9 mouse cellular contexts compared by ENCODE assay signal in the genomic region with DNA sequence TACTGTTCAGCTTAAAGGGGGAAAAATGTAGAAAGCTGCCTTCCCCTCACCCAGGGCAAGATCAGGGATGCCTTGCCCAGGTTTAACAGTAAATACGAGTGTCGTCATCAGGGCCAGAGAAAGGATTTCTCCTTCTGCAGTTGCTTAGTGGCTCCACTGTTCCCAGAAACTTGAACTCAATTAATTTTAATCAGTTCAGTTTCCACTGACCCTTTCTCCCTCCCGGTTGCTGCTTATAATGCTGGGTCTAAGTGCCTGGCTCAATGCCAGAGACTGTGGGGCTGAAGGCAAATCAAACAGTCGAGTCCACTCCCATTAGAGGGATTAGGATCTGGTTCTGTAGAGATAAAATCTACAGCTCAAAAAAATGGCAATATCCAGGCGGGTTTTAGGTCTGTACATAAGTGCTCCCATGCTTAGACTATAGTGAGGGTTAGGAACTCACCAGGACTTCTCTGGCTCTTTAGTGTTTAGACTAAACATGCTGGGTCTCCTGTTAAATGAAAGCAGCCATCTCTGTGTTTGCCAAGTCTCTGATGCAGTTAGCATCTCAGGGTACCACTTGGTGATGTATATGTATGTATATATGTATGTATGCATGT.
DNase-seq lines count a peak whose midpoint lies in the region; ATAC-seq lines count a peak whose summit lies in the region.
"Had no signal": no experiment of that assay in that cellular context is flagged by ENCODE, and none has a peak within 500 bp of the region (broad histone marks: within the 10 kb centered on the region; RNA-seq: fewer than 3 reads in every experiment).

No protein-coding gene starts in this region.

- H3K27me3 ChIP-seq in hindbrain, embryonic 14.5 days (ENCODE audit: control insufficient read depth, insufficient read depth, low read length): no peaks in the 10 kb centered on the region
- no peaks in the 10 kb centered on the region for H3K27me3 ChIP-seq in limb, embryonic 13.5 days

- 36% methylated on average over 5 of the region's 5 CpGs for WGBS in hindbrain, embryonic 14.5 days
- 19% methylated on average over 5 of the region's 5 CpGs for WGBS in limb, embryonic 13.5 days

- H3K4me2 ChIP-seq in hindbrain, embryonic 14.5 days (replicated peaks): no peak overlapping the region
- no peak overlapping the region for H3K4me2 ChIP-seq in limb, embryonic 13.5 days (replicated peaks)

- H3K9ac ChIP-seq in hindbrain, embryonic 14.5 days: peak overlapping the region; percentile 10; the same call in 1 of the 2 replicates
- no peak overlapping the region for H3K9ac ChIP-seq in limb, embryonic 13.5 days

- peak; percentile 50 to 61 for DNase-seq in right cerebral cortex, postnatal 10 days (ENCODE audit: low spot score in 2 of 2)
- DNase-seq in right cerebral cortex, adult 18-20 months: no peak
- peak; percentile 59 for DNase-seq in hindbrain, embryonic 14.5 days (ENCODE audit: low spot score)
- no peak for DNase-seq in thymus, adult 18-20 months
- DNase-seq in cerebellum, adult 11-12 months: no peak
- DNase-seq in testis, postnatal 10 days (ENCODE audit: low spot score): no peak
- DNase-seq: cerebellum, adult 8-10 months; heart, adult 18-20 months had no signal

- H3K4me3 ChIP-seq in hindbrain, embryonic 14.5 days (replicated peaks; ENCODE audit: low read length): no peak overlapping the region
- no peak overlapping the region for H3K4me3 ChIP-seq in limb, embryonic 13.5 days

- peak overlapping the region; percentile 49; the same call in 1 of the 2 replicates for H3K27ac ChIP-seq in hindbrain, embryonic 14.5 days
- peak overlapping the region; percentile 16; the same call in 1 of the 2 replicates for H3K27ac ChIP-seq in limb, embryonic 13.5 days

- H3K9me3 ChIP-seq in hindbrain, embryonic 14.5 days (ENCODE audit: control insufficient read depth, low read length): no peaks in the 10 kb centered on the region
- H3K9me3 ChIP-seq in limb, embryonic 13.5 days: no peaks in the 10 kb centered on the region

- ATAC-seq in hindbrain, embryonic 14.5 days (ENCODE audit: low FRiP score): 0 out of 2 replicates have a peak, but pooled peaks have one; percentile 13
- ATAC-seq in limb, embryonic 13.5 days (ENCODE audit: low FRiP score, low read depth): peak; percentile 41; the same call in 1 of the 2 replicates

- H3K36me3 ChIP-seq in hindbrain, embryonic 14.5 days (replicated peaks; ENCODE audit: control insufficient read depth, insufficient read depth): peaks cover 37% of the 10 kb centered on the region
- peaks cover 62% of the 10 kb centered on the region for H3K36me3 ChIP-seq in limb, embryonic 13.5 days

- H3K4me1 ChIP-seq in hindbrain, embryonic 14.5 days (replicated peaks; ENCODE audit: control insufficient read depth, insufficient read depth, low read length): peaks cover 11% of the 10 kb centered on the region
- H3K4me1 ChIP-seq in limb, embryonic 13.5 days: peaks cover 28% of the 10 kb centered on the region

Comparison
In these comparisons a context has a peak if more than half of its experiments do, and no peak if none do; other contexts are left out.
1. DNase-seq: peak in right cerebral cortex, postnatal 10 days (2 of 2) and hindbrain, embryonic 14.5 days (single experiment); none in right cerebral cortex, adult 18-20 months (single experiment), thymus, adult 18-20 months (0 of 2), cerebellum, adult 11-12 months (single experiment) and testis, postnatal 10 days (single experiment).